ENCODE assay signal across 10 mouse cellular contexts in the genomic region with DNA sequence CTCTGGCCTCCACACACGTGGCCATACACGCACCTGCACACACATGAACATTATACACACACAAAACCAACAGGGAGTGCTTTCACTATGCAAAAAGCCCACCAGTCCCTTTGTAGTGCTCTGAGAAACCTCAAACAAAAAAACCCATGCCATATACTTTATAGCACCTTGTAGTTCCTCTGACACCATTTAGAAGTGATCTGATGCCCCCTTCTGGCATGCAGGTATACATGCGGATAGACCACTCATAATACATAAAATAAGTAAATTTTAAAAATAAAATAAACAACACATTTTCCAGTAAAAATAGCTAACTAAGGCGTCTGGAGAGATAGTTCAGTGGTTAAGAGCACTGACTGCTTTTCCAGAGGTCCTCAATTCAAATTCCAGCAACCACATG. TPM values are rescaled to one million over a fixed set of nuclear protein-coding genes. Genes with fewer than 3 reads are reported as not detected.
DNase-seq lines count a peak whose midpoint lies in the region; ATAC-seq and TF ChIP-seq lines count a peak whose summit lies in the region.
"Had no signal": no experiment of that assay in that cellular context is flagged by ENCODE, and none has a peak within 500 bp of the region (broad histone marks: within the 10 kb centered on the region; RNA-seq: fewer than 3 reads in every experiment).

No protein-coding gene starts in this region.

- H3K9me3 ChIP-seq in forebrain, embryonic 13.5 days (replicated peaks) = no peaks in the 10 kb centered on the region
- H3K9me3 ChIP-seq in forebrain, embryonic 11.5 days (ENCODE audit: control insufficient read depth, low read length) = no peaks in the 10 kb centered on the region
- no peaks in the 10 kb centered on the region for H3K9me3 ChIP-seq in midbrain, postnatal 0 days (ENCODE audit: low read length)
- no peaks in the 10 kb centered on the region for H3K9me3 ChIP-seq in midbrain, embryonic 16.5 days (replicated peaks; ENCODE audit: control insufficient read depth, low read length, poor library complexity, severe bottlenecking)
- H3K9me3 ChIP-seq: limb, embryonic 12.5 days had no signal

- H3K4me3 ChIP-seq in forebrain, embryonic 13.5 days = no peak overlapping the region
- H3K4me3 ChIP-seq in forebrain, embryonic 11.5 days (ENCODE audit: low read depth, low read length) = no peak overlapping the region
- no peak overlapping the region for H3K4me3 ChIP-seq in midbrain, postnatal 0 days (ENCODE audit: low read depth, low read length)
- H3K4me3 ChIP-seq in midbrain, embryonic 16.5 days (ENCODE audit: low read depth, low read length) = no peak overlapping the region
- H3K4me3 ChIP-seq: limb, embryonic 12.5 days had no signal

- ATAC-seq in forebrain, embryonic 13.5 days = no peak
- no peak for ATAC-seq in forebrain, embryonic 11.5 days (replicated peaks; ENCODE audit: low FRiP score)
- ATAC-seq in midbrain, postnatal 0 days (ENCODE audit: low FRiP score) = no peak
- ATAC-seq in midbrain, embryonic 16.5 days = no peak

- peak overlapping the region; percentile 30; the same call in 1 of the 2 replicates for H3K9ac ChIP-seq in forebrain, embryonic 13.5 days
- H3K9ac ChIP-seq in forebrain, embryonic 11.5 days (ENCODE audit: low read length) = no peak overlapping the region
- no peak overlapping the region for H3K9ac ChIP-seq in midbrain, postnatal 0 days (replicated peaks; ENCODE audit: low read length, poor library complexity, severe bottlenecking)
- H3K9ac ChIP-seq in midbrain, embryonic 16.5 days (ENCODE audit: low read depth, low read length) = no peak overlapping the region
- H3K9ac ChIP-seq: limb, embryonic 12.5 days had no signal

- 80% methylated on average over 4 of the region's 4 CpGs for WGBS in forebrain, embryonic 13.5 days
- 79% methylated on average over 4 of the region's 4 CpGs for WGBS in forebrain, embryonic 11.5 days
- 68% methylated on average over 4 of the region's 4 CpGs for WGBS in midbrain, postnatal 0 days
- 81% methylated on average over 4 of the region's 4 CpGs for WGBS in midbrain, embryonic 16.5 days

- H3K4me1 ChIP-seq in forebrain, embryonic 13.5 days = peaks cover 11% of the 10 kb centered on the region
- H3K4me1 ChIP-seq in forebrain, embryonic 11.5 days (replicated peaks; ENCODE audit: control insufficient read depth, insufficient read depth, low read length) = 0 out of 2 replicates have a peak, but pooled peaks cover 2% of the 10 kb centered on the region
- 0 out of 2 replicates have a peak, but pooled peaks cover 3% of the 10 kb centered on the region for H3K4me1 ChIP-seq in midbrain, postnatal 0 days (ENCODE audit: insufficient read depth, low read length)
- peaks cover 8% of the 10 kb centered on the region for H3K4me1 ChIP-seq in midbrain, embryonic 16.5 days (ENCODE audit: control insufficient read depth, insufficient read depth, low read length)

- TF ChIP-seq CTCF in midbrain, postnatal 0 days (IDR thresholded peaks at IDR 0.05) = peak; percentile 63

- H3K27me3 ChIP-seq in forebrain, embryonic 13.5 days = no peaks in the 10 kb centered on the region
- no peaks in the 10 kb centered on the region for H3K27me3 ChIP-seq in forebrain, embryonic 11.5 days (ENCODE audit: control insufficient read depth, insufficient read depth, low read length)
- no peaks in the 10 kb centered on the region for H3K27me3 ChIP-seq in midbrain, postnatal 0 days (ENCODE audit: insufficient read depth, low read length)
- H3K27me3 ChIP-seq in midbrain, embryonic 16.5 days (ENCODE audit: control insufficient read depth, insufficient read depth, low read depth, low read length) = no peaks in the 10 kb centered on the region
- H3K27me3 ChIP-seq: limb, embryonic 12.5 days had no signal

- DNase-seq in forebrain, embryonic 11.5 days (ENCODE audit: low spot score) = no peak
- no peak for DNase-seq in midbrain, postnatal 0 days (ENCODE audit: low spot score)
- DNase-seq in induced T-regulatory cell, adult 2 months (ENCODE audit: low read depth) = peak; percentile 77
- peak; percentile 46 for DNase-seq in thymus, postnatal 25 days
- no peak for DNase-seq in ovary, postnatal 36 days (ENCODE audit: low spot score)
- DNase-seq in cerebellum, adult 11-12 months = no peak
- DNase-seq: cerebellum, adult 9-11 months had no signal

- no peak overlapping the region for H3K4me2 ChIP-seq in forebrain, embryonic 13.5 days
- H3K4me2 ChIP-seq in forebrain, embryonic 11.5 days (ENCODE audit: low read depth, low read length, severe bottlenecking) = no peak overlapping the region
- no peak overlapping the region for H3K4me2 ChIP-seq in midbrain, postnatal 0 days (ENCODE audit: low read depth, low read length, poor library complexity, severe bottlenecking)
- H3K4me2 ChIP-seq in midbrain, embryonic 16.5 days (ENCODE audit: low read length) = no peak overlapping the region
- H3K4me2 ChIP-seq: limb, embryonic 12.5 days had no signal

- no peak overlapping the region for H3K27ac ChIP-seq in forebrain, embryonic 13.5 days
- H3K27ac ChIP-seq in forebrain, embryonic 11.5 days (ENCODE audit: low read depth, low read length) = no peak overlapping the region
- no peak overlapping the region for H3K27ac ChIP-seq in midbrain, postnatal 0 days (ENCODE audit: low read depth, low read length)
- H3K27ac ChIP-seq in midbrain, embryonic 16.5 days (ENCODE audit: low read length) = no peak overlapping the region
- H3K27ac ChIP-seq: limb, embryonic 12.5 days had no signal

- peaks cover 73% of the 10 kb centered on the region for H3K36me3 ChIP-seq in forebrain, embryonic 13.5 days (ENCODE audit: poor library complexity, severe bottlenecking)
- H3K36me3 ChIP-seq in forebrain, embryonic 11.5 days (ENCODE audit: control insufficient read depth, insufficient read depth, low read length) = peaks cover 23% of the 10 kb centered on the region
- peaks cover 55% of the 10 kb centered on the region for H3K36me3 ChIP-seq in midbrain, postnatal 0 days (ENCODE audit: insufficient read depth, low read length)
- peaks cover 51% of the 10 kb centered on the region for H3K36me3 ChIP-seq in midbrain, embryonic 16.5 days (ENCODE audit: control insufficient read depth, insufficient read depth, low read length)

RNA-seq across cellular contexts. Expression of a gene that starts 4.3 kb away (rescaled TPM):
- polyA plus RNA-seq in forebrain, embryonic 13.5 days (2015; fragmentation: Nextera tagmentation; extraction: Ambion mirVana) = 34.9 and 37.9 TPM in 2 replicates
- polyA plus RNA-seq in forebrain, embryonic 11.5 days (2014; fragmentation: Nextera tagmentation; extraction: Ambion mirVana) = 32.2 and 35.7 TPM in 2 replicates
- 41.5 and 42.6 TPM in 2 replicates for total RNA-seq in midbrain, postnatal 0 days (2014; rRNA removed)
- 41.5 and 43.3 TPM in 2 replicates for polyA plus RNA-seq in midbrain, postnatal 0 days (2015; fragmentation: Nextera tagmentation; extraction: Ambion mirVana)
- polyA plus RNA-seq in midbrain, embryonic 16.5 days (2015; fragmentation: Nextera tagmentation; extraction: Ambion mirVana) = 40.6 and 45.6 TPM in 2 replicates

RNA-seq across cellular contexts. Expression of a gene that starts 13.2 kb away (rescaled TPM):
- polyA plus RNA-seq in forebrain, embryonic 13.5 days (2015; fragmentation: Nextera tagmentation; extraction: Ambion mirVana) = 91.6 and 92.2 TPM in 2 replicates
- polyA plus RNA-seq in forebrain, embryonic 11.5 days (2014; fragmentation: Nextera tagmentation; extraction: Ambion mirVana) = 155 and 166 TPM in 2 replicates
- 30.1 and 31.7 TPM in 2 replicates for total RNA-seq in midbrain, postnatal 0 days (2014; rRNA removed)
- polyA plus RNA-seq in midbrain, postnatal 0 days (2015; fragmentation: Nextera tagmentation; extraction: Ambion mirVana) = 55.5 and 56.9 TPM in 2 replicates
- polyA plus RNA-seq in midbrain, embryonic 16.5 days (2015; fragmentation: Nextera tagmentation; extraction: Ambion mirVana) = 54.7 and 56.2 TPM in 2 replicates

RNA-seq across cellular contexts. Expression of a gene that starts 22.1 kb away (rescaled TPM):
- 22.4 and 26.5 TPM in 2 replicates for polyA plus RNA-seq in forebrain, embryonic 13.5 days (2015; fragmentation: Nextera tagmentation; extraction: Ambion mirVana)
- 32.5 and 35.2 TPM in 2 replicates for polyA plus RNA-seq in forebrain, embryonic 11.5 days (2014; fragmentation: Nextera tagmentation; extraction: Ambion mirVana)
- total RNA-seq in midbrain, postnatal 0 days (2014; rRNA removed) = 64.7 and 78.8 TPM in 2 replicates
- 16.9 and 18.5 TPM in 2 replicates for polyA plus RNA-seq in midbrain, postnatal 0 days (2015; fragmentation: Nextera tagmentation; extraction: Ambion mirVana)
- 26.8 and 28.2 TPM in 2 replicates for polyA plus RNA-seq in midbrain, embryonic 16.5 days (2015; fragmentation: Nextera tagmentation; extraction: Ambion mirVana)

RNA-seq across cellular contexts. Expression of a gene that starts 22.7 kb away (rescaled TPM):
- 393 TPM in 2 replicates for polyA plus RNA-seq in forebrain, embryonic 13.5 days (2015; fragmentation: Nextera tagmentation; extraction: Ambion mirVana)
- 463 and 498 TPM in 2 replicates for polyA plus RNA-seq in forebrain, embryonic 11.5 days (2014; fragmentation: Nextera tagmentation; extraction: Ambion mirVana)
- 91.7 and 145 TPM in 2 replicates for total RNA-seq in midbrain, postnatal 0 days (2014; rRNA removed)
- polyA plus RNA-seq in midbrain, postnatal 0 days (2015; fragmentation: Nextera tagmentation; extraction: Ambion mirVana) = 112 and 119 TPM in 2 replicates
- 112 and 124 TPM in 2 replicates for polyA plus RNA-seq in midbrain, embryonic 16.5 days (2015; fragmentation: Nextera tagmentation; extraction: Ambion mirVana)

RNA-seq across cellular contexts. Expression of a gene that starts 31.4 kb away (rescaled TPM):
- 36.8 and 40.1 TPM in 2 replicates for polyA plus RNA-seq in forebrain, embryonic 13.5 days (2015; fragmentation: Nextera tagmentation; extraction: Ambion mirVana)
- polyA plus RNA-seq in forebrain, embryonic 11.5 days (2014; fragmentation: Nextera tagmentation; extraction: Ambion mirVana) = 47.7 and 49.1 TPM in 2 replicates
- 23.2 and 27.2 TPM in 2 replicates for total RNA-seq in midbrain, postnatal 0 days (2014; rRNA removed)
- polyA plus RNA-seq in midbrain, postnatal 0 days (2015; fragmentation: Nextera tagmentation; extraction: Ambion mirVana) = 33.6 and 34.1 TPM in 2 replicates
- 36.1 and 39.6 TPM in 2 replicates for polyA plus RNA-seq in midbrain, embryonic 16.5 days (2015; fragmentation: Nextera tagmentation; extraction: Ambion mirVana)

Comparison
In these comparisons a context has a peak if more than half of its experiments do, and no peak if none do; other contexts are left out.
1. DNase-seq: peak in induced T-regulatory cell, adult 2 months (single experiment) and thymus, postnatal 25 days (single experiment); none in forebrain, embryonic 11.5 days (single experiment), midbrain, postnatal 0 days (single experiment), ovary, postnatal 36 days (single experiment) and cerebellum, adult 11-12 months (single experiment).